Mouse (Mus musculus) hindbrain, embryonic 10.5 days (tissue): ENCODE results near the gene Stxbp6. TPM values are rescaled to one million over a fixed set of nuclear protein-coding genes. Genes with fewer than 3 reads are reported as not detected.

Experiments used
- DNase-seq: peaks from one replicate; pipeline ENCODE4 v3.0.0-alpha.2; 2017; ENCODE audit warnings: low spot score
- H3K27ac ChIP-seq: fragments of 300-500 bp; sonication (generic); 2 replicates; pipeline ENCODE4 v1.5.1; 2016; ENCODE audit warnings: mild to moderate bottlenecking, moderate library complexity
- H3K27me3 ChIP-seq: fragments of 300-500 bp; sonication (generic); 2 replicates; pipeline ENCODE4 v1.6.1; 2016; ENCODE audit warnings: mild to moderate bottlenecking; ENCODE audit not compliant: poor library complexity, insufficient read depth, severe bottlenecking
- H3K36me3 ChIP-seq: fragments of 300-500 bp; sonication (generic); 2 replicates; pipeline ENCODE4 v1.6.1; 2016; ENCODE audit warnings: mild to moderate bottlenecking, moderate library complexity
- H3K4me1 ChIP-seq: fragments of 300-500 bp; sonication (generic); replicated peaks from 2 replicates; pipeline ENCODE4 v1.6.1; 2016; ENCODE audit warnings: mild to moderate bottlenecking
- H3K4me3 ChIP-seq: fragments of 300-500 bp; sonication (generic); 2 replicates; pipeline ENCODE4 v1.5.1; 2016; ENCODE audit warnings: mild to moderate bottlenecking, moderate library complexity
- H3K9me3 ChIP-seq: fragments of 300-500 bp; sonication (generic); 2 replicates; pipeline ENCODE4 v1.6.1; 2016; ENCODE audit warnings: mild to moderate bottlenecking, moderate library complexity
- WGBS: fragments of 180-500 bp; shearing (Covaris S2); methylation state at CpG from one replicate; pipeline ENCODE4 v1.1.7; 2016; 5-methylcytosine and 5-hydroxymethylcytosine counted together
- polyA plus RNA-seq: library from polyadenylated mRNA; unstranded; fragments of >200 nt; fragmentation: Nextera tagmentation; extraction: Ambion mirVana; gene quantifications from 2 replicates; pipeline ENCODE4 v1.2.1, GENCODE M21; 2016

Gene Stxbp6
- polyA plus RNA-seq, 1 experiment from 2014 or later: 14.9 TPM

DNA sequence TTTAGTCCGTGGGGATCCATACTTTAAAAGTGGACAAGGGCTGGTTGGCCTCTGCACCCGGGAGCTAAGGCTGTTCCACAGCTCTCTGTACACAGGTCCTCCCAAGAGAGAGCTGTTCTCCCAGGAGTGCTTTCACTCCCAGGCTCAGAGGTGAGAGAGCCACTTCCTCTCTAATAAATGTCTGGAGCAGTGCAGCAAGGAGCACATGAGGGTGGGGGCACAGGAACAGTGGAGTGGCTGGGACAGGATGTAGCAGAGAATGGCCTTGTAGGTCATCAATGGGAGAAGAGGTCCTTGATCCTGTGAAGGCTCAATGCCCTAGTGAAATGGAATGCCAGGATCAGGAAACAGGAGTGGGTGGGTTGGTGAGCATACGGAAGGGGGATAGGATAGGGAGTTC, 209.1 kb downstream of the Stxbp6 start:
- H3K27ac ChIP-seq: no peak overlapping the region
- H3K4me1 ChIP-seq: no peaks in the 10 kb centered on the region
- H3K4me3 ChIP-seq: no peak overlapping the region
- no peaks in the 10 kb centered on the region for H3K36me3 ChIP-seq
- no peak for DNase-seq
- H3K27me3 ChIP-seq: no peaks in the 10 kb centered on the region
- 87% methylated on average over 3 of the region's 3 CpGs for WGBS
- no peaks in the 10 kb centered on the region for H3K9me3 ChIP-seq

DNA sequence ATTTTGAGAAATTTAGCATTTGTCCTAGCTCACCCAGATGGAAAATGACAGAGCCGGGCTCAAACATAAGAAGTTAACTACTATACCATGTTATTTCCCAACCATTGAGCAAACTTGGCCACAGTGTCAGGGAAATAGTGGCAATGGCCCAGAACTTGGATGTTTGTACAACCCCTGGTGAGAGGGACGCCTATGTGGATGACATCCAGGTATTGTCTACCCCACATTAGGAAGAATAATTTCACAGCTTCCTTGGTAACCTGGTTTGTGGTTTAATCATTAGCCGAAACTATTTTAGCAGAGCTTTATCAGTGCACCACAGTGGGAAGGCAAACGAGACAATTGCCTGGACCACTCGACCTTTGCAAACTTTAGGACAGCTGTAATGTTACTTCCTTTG, 215.1 kb downstream of the Stxbp6 start:
- DNase-seq: no peak
- Histone ChIP-seq H3K27ac (no peak overlapping the region), H3K36me3 (no peaks in the 10 kb centered on the region), H3K4me3 (no peak overlapping the region), H3K4me1 (0 out of 2 replicates have a peak, but pooled peaks cover 3% of the 10 kb centered on the region), H3K27me3 (no peaks in the 10 kb centered on the region), H3K9me3 (no peaks in the 10 kb centered on the region)
- 69% methylated on average over 5 of the region's 5 CpGs for WGBS

DNA sequence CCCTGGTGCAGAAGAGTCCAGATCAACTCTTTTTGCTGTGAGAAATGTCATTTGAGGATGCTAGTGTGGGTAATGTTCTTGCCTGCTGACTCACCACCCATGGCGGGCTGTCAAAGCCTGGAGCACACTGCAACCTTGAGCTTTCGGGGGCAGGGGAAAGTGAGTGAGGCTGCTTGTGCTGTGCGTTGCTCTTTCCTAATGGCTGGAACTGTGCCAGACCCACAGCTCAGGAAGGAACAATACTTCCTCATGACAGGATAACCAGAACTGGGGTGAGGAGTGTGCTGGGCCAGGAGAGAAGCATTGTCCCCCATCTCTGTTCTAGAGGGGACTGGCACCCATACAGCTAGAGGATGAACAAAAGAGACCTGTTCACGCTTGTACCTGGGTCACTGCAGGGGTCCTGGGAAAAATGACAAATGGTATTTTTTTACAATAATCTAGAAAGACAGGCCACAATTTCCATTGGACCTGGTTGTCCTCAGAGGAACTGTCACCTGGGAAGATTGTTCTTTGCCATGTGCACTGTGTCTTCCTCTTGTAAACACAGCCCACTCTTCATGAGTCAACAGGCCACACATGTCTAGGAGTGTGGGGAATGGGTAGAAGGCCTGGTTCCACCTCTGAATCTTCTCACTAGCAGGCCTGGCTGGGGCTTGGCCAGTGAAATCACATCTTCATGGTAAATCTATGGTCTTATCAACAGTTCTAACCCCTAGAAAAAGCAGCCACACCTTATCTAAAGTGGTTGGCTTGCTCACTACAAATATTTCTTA, 216.2 kb downstream of the Stxbp6 start:
- DNase-seq: no peak
- no peaks in the 10 kb centered on the region for H3K9me3 ChIP-seq
- no peak overlapping the region for H3K4me3 ChIP-seq
- 0 out of 2 replicates have a peak, but pooled peaks cover 3% of the 10 kb centered on the region for H3K4me1 ChIP-seq
- H3K27ac ChIP-seq: no peak overlapping the region
- H3K36me3 ChIP-seq: no peaks in the 10 kb centered on the region
- no peaks in the 10 kb centered on the region for H3K27me3 ChIP-seq
- WGBS: 83% methylated on average over 4 of the region's 4 CpGs

DNA sequence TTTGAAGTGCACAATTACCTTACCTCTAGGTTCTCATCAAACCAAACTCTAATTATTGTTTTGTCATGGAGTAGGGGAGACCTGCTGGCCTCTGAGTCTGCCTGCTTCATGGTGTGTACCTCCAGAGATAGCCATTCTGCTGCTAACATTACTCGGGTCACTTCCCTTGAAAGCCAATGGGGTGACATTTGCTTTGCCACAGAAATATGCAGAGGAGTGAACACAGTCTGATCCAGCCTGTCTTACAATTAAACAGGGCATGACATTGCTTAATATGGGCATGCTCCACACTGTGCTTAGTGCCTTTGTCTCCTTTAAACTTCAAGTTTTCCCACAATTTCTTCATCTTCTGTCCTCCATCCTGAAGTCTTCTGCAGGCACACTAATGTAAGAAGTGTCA, 222.5 kb downstream of the Stxbp6 start:
- H3K9me3 ChIP-seq: no peaks in the 10 kb centered on the region
- DNase-seq: no peak
- H3K4me3 ChIP-seq: no peak overlapping the region
- H3K27ac ChIP-seq: no peak overlapping the region
- H3K36me3 ChIP-seq: no peaks in the 10 kb centered on the region
- H3K27me3 ChIP-seq: no peaks in the 10 kb centered on the region
- H3K4me1 ChIP-seq: peaks cover 8% of the 10 kb centered on the region; the same call in 1 of the 2 replicates
- 80% methylated on average over 1 of the region's 1 CpGs for WGBS

DNA sequence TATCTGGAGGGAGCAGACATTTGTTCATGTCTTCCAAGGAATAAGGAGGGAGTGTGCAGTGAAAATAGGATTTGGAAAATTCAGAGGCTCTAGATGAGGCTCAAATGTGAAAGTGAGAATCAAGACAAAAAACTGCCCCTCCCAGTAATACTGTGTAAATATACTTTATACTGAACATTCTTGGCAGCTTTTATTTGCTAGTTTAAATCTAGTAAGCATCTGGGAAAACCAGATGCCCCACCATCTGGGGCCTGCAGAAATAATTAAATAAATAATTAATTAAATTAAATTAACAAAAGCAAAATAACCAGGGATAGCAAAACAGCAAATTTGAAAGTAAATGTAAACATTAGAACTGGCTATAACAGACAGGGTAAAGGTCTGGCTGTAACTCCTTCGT, 224.0 kb downstream of the Stxbp6 start:
- H3K27me3 ChIP-seq: no peaks in the 10 kb centered on the region
- WGBS: 86% methylated on average over 1 of the region's 1 CpGs
- H3K36me3 ChIP-seq: no peaks in the 10 kb centered on the region
- H3K9me3 ChIP-seq: no peaks in the 10 kb centered on the region
- no peak overlapping the region for H3K27ac ChIP-seq
- peaks cover 8% of the 10 kb centered on the region; the same call in 1 of the 2 replicates for H3K4me1 ChIP-seq
- no peak overlapping the region for H3K4me3 ChIP-seq
- no peak for DNase-seq

DNA sequence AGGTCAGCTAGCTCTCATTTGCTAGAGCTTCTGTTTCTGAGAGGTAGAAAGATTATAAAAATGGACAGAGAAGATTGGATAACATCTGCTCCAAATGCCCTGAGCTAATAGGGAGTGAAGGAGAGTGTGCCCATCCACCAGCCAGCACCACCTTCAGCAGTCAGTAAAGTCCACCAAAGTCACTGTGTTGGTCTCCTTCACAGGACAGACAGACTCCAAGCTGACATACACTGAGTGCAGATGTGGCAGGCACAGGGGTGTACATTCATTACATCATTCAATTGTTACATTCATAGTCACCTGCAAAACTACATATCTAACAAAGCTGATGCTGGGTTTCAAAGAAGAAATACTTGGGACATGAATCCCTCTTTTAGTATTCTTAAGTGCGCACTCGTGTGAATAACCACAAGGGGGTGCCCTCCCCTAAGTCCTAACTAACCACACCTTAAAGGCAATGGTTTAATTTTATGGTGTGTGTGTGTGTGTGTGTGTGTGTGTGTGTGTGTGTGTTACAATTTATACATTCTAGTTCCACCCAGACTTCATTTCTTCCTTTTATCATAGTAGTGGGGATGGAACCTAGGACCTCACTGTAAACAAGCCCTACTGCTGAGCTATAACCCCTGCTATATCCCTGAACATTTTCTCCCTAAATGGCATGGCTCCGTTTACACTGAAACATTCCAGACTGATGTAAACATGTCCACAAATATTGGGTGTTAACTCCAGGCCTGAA, 225.9 kb downstream of the Stxbp6 start:
- H3K27me3 ChIP-seq: no peaks in the 10 kb centered on the region
- WGBS: 54% methylated on average over 3 of the region's 3 CpGs
- no peaks in the 10 kb centered on the region for H3K9me3 ChIP-seq
- no peak overlapping the region for H3K27ac ChIP-seq
- no peaks in the 10 kb centered on the region for H3K36me3 ChIP-seq
- peaks cover 8% of the 10 kb centered on the region; the same call in 1 of the 2 replicates for H3K4me1 ChIP-seq
- H3K4me3 ChIP-seq: no peak overlapping the region
- peak; percentile 34 for DNase-seq

DNA sequence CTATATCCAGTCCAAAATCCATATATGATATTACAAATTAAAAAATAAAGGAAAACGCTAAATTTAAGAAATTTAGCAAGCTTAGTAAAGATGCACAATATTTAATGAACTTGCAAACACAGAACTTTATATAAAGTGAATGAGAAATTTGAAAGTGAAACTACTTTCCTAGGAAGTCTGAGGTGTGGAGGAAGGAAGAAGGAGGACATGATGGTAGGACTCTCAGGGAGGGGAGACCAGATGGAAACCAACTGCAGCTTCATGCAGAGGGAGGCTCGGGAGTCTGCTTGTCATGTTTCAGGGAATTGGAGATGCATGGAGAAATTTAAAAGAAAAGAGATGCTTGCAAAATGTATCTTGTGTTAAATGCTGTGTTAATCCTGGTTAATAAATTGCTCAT, 233.9 kb downstream of the Stxbp6 start:
- no peak for DNase-seq
- Histone ChIP-seq H3K36me3 (no peaks in the 10 kb centered on the region), H3K27ac (no peak overlapping the region), H3K9me3 (no peaks in the 10 kb centered on the region), H3K27me3 (no peaks in the 10 kb centered on the region), H3K4me1 (peaks cover 11% of the 10 kb centered on the region), H3K4me3 (no peak overlapping the region)
- WGBS: 72% methylated on average over 2 of the region's 2 CpGs

DNA sequence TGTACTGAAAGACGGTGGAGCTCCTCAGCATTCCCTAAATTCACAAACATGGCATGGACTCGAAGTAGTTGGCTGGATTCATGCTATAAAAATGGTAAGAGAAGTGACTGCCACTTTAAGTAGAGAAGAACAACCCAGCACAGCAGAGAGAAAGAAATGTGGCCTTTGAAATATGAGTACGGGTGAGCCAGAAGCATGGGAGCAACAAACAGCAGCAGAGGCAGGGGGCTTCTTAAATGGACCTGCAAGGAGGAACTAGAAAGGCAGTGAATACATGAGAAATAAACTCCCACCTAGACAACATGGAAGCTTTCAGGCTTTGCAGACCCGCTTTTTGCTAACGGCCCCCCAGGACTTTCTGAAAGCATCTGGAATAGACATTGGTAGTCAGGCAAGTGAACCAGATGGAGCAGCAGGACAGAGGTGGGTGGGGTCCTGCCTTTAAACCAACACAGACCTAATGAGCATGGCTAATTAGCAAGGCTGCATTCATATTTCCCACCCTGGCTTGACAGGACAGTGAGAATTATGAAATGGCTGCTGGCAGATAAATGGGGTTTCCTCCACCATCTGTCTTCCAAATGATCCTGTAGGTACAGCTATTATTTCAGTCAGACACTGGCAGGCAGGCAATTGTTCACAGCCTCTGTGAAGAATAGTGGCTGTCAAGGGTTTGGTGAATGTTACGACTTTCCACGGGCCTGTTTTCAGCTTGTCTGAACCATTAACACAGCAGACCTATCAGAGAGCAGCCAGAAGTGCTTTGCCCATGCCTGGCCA, 234.7 kb downstream of the Stxbp6 start:
- no peaks in the 10 kb centered on the region for H3K36me3 ChIP-seq
- WGBS: 36% methylated on average over 7 of the region's 7 CpGs
- 0 out of 2 replicates have a peak overlapping the region, but pooled peaks have one; percentile 10 for H3K27ac ChIP-seq
- no peaks in the 10 kb centered on the region for H3K27me3 ChIP-seq
- H3K4me1 ChIP-seq: peaks cover 11% of the 10 kb centered on the region
- DNase-seq: peak; percentile 32
- no peaks in the 10 kb centered on the region for H3K9me3 ChIP-seq
- H3K4me3 ChIP-seq: no peak overlapping the region

DNA sequence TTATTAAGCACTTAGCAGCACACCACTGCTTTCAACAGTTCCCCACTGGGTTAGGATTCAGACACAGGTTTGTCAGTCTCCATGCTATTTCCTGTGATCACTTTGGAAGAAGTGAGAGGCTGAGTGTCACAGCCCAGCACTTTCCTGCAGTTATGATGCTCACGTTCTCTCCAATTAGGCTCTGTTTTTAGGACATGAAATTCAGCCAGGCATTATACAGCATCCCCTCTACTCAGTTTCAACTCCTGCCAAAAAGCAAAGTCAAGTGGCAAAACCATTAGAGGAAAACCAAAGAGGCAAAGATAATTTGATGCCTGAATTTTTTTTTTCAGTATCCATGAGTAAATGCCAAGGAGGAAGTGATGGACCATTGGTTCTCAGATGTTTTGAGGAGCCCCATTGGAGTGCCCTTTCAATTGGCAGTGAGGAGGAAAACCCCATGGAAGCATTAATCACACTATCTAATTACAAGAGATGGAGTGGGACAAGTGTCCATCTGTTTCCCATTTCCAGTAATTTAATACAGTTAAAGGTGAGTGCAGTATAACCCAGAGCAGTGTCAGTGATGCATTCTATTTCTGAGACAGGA, 238.5 kb downstream of the Stxbp6 start:
- DNase-seq: no peak
- Histone ChIP-seq H3K36me3 (no peaks in the 10 kb centered on the region), H3K9me3 (0 out of 2 replicates have a peak, but pooled peaks cover 6% of the 10 kb centered on the region), H3K4me3 (no peak overlapping the region), H3K27me3 (no peaks in the 10 kb centered on the region), H3K27ac (no peak overlapping the region), H3K4me1 (peaks cover 11% of the 10 kb centered on the region)
- WGBS: 82% methylated on average over 1 of the region's 1 CpGs

DNA sequence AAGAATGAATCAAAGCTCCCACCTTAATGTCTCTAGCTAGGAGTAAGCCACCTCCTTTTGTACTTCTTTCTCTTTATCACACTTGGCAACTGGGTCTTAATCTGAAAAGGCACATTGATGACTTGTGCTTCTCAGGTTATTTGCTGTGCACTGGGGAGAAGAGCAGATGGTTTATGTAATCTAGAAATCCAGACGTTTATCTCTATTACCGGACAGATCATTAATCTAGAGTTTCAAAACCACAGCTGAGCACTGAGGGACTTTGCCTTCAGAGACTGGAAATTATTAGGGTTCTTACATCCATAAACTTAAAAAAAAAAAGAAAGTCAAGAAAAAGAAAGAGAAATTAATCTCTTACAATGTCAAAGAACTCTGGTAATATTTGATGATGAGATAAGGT, 262.6 kb downstream of the Stxbp6 start:
- WGBS: 87% methylated on average over 2 of the region's 2 CpGs
- Histone ChIP-seq H3K27ac (no peak overlapping the region), H3K4me3 (no peak overlapping the region), H3K4me1 (no peaks in the 10 kb centered on the region), H3K27me3 (no peaks in the 10 kb centered on the region), H3K9me3 (no peaks in the 10 kb centered on the region), H3K36me3 (no peaks in the 10 kb centered on the region)
- no peak for DNase-seq

DNA sequence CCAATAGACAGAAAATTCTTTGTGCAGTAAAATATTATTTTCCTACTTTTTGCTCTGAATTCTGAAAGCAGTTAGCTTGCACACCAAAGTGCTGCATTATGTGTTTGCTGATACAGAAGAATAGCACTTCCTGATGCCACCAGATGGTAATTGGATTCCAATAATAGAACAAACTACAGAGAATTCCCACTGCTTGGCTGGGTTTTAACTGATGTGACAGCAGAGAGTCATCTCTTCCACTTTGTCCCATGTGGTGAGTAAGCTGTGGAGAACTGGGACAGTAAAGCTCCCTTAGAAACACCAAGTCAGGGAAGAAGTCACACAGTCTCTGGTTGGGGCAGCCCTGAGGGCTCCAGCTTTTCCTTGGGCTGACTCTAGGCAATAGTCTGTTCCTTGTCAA, 270.3 kb downstream of the Stxbp6 start:
- Histone ChIP-seq H3K27me3 (no peaks in the 10 kb centered on the region), H3K4me3 (no peak overlapping the region), H3K27ac (no peak overlapping the region), H3K36me3 (no peaks in the 10 kb centered on the region), H3K4me1 (no peaks in the 10 kb centered on the region), H3K9me3 (no peaks in the 10 kb centered on the region)
- DNase-seq: no peak
